Mouse (Mus musculus) cortical plate, adult 2 months (tissue): Measurements from ENCODE around the gene Prkd1. TPM values are rescaled to one million over a fixed set of nuclear protein-coding genes. Genes with fewer than 3 reads are reported as not detected.

ENCODE experiments used
- H3K27ac ChIP-seq: fragments of 200-500 bp; 2 replicates; pipeline ENCODE4 v1.5.1; 2012; ENCODE audit warnings: low read length, control low read depth, inconsistent platforms; ENCODE audit not compliant: insufficient read depth
- H3K4me1 ChIP-seq: fragments of 200-500 bp; 2 replicates; pipeline ENCODE4 v1.6.1; 2011; ENCODE audit warnings: low read length; ENCODE audit not compliant: control insufficient read depth, insufficient read depth
- H3K4me3 ChIP-seq: fragments of 200-500 bp; 2 replicates; pipeline ENCODE4 v1.5.1; 2011; ENCODE audit warnings: mild to moderate bottlenecking, low read length, control low read depth; ENCODE audit not compliant: insufficient read depth
- CTCF ChIP-seq: fragments of 200-500 bp; IDR thresholded peaks from 2 replicates; pipeline ENCODE4 v1.5.1; 2011; ENCODE audit warnings: mild to moderate bottlenecking, control low read depth, low read length; ENCODE audit not compliant: insufficient read depth; ENCODE audit errors: extremely low read depth
- POLR2A ChIP-seq: fragments of 200-500 bp; IDR thresholded peaks from 2 replicates; pipeline ENCODE4 v1.6.1; 2011; ENCODE audit warnings: mild to moderate bottlenecking, low read length, control low read depth; ENCODE audit not compliant: insufficient read depth; ENCODE audit errors: extremely low read depth
- polyA plus RNA-seq: library from polyadenylated mRNA; depleted of rRNA; stranded (reverse); fragments of >200 nt; gene quantifications from 2 replicates; pipeline ENCODE4 v1.2.3, GENCODE M21; 2012

The Prkd1 gene
- polyA plus RNA-seq, 1 experiment, result 8.2 TPM

DNA sequence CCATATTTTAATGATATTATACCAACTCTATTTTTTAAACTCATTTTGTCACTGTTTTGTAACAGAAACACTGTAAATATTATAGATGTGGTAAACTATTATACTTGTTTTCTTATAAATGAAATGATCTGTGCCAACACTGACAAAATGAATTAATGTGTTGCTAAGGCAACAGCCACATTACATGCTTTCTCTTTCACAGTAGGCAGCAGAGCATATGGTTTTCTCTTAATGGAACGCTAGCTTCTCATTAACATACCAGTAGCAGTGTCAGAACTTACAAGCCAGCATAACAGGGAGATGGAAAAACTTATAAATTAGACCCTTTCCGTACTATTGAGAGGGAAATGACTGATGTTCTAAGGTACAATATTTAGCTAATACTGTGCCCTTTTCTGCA is 353.3 kb downstream of the Prkd1 start:
- Histone ChIP-seq H3K4me1 (no peaks in the 10 kb centered on the region), H3K27ac (no peak overlapping the region), H3K4me3 (no peak overlapping the region)
- no peak for TF ChIP-seq CTCF

DNA sequence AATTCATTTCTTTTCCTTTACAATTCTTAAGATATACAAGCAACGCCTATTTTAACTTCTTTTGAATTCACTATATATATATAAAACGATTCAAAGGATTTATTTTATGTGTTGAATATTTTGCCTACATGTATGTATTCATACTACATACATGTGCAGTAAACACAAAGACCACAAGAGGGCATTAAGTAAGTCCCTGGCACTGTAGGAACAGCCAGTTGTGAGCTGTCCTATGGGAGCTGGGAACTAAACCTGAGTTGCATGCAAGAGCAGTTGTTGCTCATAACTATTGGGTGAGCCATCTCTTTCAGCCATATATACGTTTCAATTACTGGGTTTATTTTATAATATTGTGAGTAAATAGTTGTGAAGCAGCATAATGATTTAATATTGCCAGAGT is 356.1 kb downstream of the Prkd1 start:
- Histone ChIP-seq H3K4me1 (no peaks in the 10 kb centered on the region), H3K27ac (no peak overlapping the region), H3K4me3 (no peak overlapping the region)
- no peak for TF ChIP-seq POLR2A
- TF ChIP-seq CTCF, result no peak
